Mouse (Mus musculus) limb, embryonic 10.5 days (tissue): ENCODE data around the gene Ctrc. TPM values are rescaled to one million over a fixed set of nuclear protein-coding genes. Genes with fewer than 3 reads are reported as not detected.

Experiments
- DNase-seq: peaks from one replicate; pipeline ENCODE4 v3.0.0-alpha.2; 2017; ENCODE audit warnings: low spot score
- H3K27ac ChIP-seq: fragments of 300-500 bp; sonication (generic); 2 replicates; pipeline ENCODE4 v1.5.1; 2016; ENCODE audit warnings: mild to moderate bottlenecking
- H3K27me3 ChIP-seq: fragments of 300-500 bp; sonication (generic); 2 replicates; pipeline ENCODE4 v1.6.1; 2016; ENCODE audit warnings: low read depth, mild to moderate bottlenecking; ENCODE audit not compliant: poor library complexity, severe bottlenecking
- H3K36me3 ChIP-seq: fragments of 300-500 bp; sonication (generic); 2 replicates; pipeline ENCODE4 v1.6.1; 2016; ENCODE audit warnings: mild to moderate bottlenecking, moderate library complexity
- H3K4me1 ChIP-seq: fragments of 300-500 bp; sonication (generic); 2 replicates; pipeline ENCODE4 v1.6.1; 2016
- H3K4me3 ChIP-seq: fragments of 300-500 bp; sonication (generic); 2 replicates; pipeline ENCODE4 v1.5.1; 2016; ENCODE audit warnings: mild to moderate bottlenecking, moderate library complexity
- H3K9me3 ChIP-seq: fragments of 300-500 bp; sonication (generic); replicated peaks from 2 replicates; pipeline ENCODE4 v1.6.1; 2016; ENCODE audit warnings: mild to moderate bottlenecking
- WGBS: fragments of 180-500 bp; shearing (Covaris S2); methylation state at CpG from one replicate; pipeline ENCODE4 v1.1.7; 2016; 5-methylcytosine and 5-hydroxymethylcytosine counted together
- polyA plus RNA-seq: library from polyadenylated mRNA; unstranded; fragments of >200 nt; fragmentation: Nextera tagmentation; extraction: Ambion mirVana; gene quantifications from 2 replicates; pipeline ENCODE4 v1.2.1, GENCODE M21; 2016

Gene Ctrc
- polyA plus RNA-seq, 1 experiment from 2014 or later = not detected

DNA sequence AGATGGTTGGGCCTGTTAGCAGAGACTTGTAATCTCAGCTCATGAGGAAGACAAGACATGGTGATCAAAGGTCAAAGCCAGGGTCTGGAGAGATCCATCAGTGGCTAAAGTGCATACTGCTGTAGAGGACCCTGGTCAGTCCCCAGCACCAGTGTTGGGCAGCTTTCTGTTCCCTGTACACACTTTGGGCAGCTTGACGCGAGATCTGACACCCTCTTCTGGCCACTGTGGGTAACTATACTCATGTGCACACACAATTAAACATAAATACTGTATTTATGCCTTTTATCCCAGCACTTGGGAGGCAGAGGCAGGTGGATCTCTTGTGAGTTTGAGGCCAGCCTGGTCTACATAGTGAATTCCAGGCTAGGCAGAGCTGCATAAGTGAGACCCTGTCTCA is 35.2 kb downstream of the Ctrc start:
- 84% methylated on average over 2 of the region's 2 CpGs for WGBS
- H3K27me3 ChIP-seq = no peaks in the 10 kb centered on the region
- H3K27ac ChIP-seq = no peak overlapping the region
- H3K4me3 ChIP-seq = no peak overlapping the region
- no peaks in the 10 kb centered on the region for H3K4me1 ChIP-seq
- DNase-seq = no peak
- no peaks in the 10 kb centered on the region for H3K9me3 ChIP-seq
- H3K36me3 ChIP-seq = peaks cover 97% of the 10 kb centered on the region

DNA sequence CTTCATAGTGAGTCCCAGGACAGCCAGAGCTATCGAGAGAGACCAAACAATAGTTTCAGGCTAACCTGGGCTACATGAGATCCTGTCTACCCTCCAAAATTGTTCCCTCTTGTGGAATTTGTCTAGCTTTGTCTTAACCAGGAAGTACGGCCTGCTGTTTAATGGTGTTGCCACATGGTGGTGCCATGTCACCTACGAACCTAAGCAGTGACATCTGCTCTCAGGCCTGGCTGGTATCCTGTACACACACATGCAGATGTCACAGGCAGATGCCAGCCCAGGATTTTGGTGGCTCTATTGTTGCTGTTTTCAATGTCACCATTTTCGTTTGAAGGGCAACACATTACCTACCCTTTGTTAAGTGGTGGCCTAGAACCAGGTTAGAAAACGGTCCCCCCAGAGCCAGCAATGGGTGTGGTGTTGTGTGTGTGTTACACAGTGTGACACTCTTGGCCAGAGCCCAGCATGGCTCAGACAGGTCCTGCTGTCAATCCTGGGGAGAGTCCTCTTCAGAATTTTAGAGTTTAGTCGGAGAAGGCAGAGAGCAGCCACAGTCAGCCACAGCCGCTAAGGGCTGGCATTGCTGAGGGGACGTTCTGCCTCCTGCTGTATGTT is 36.2 kb downstream of the Ctrc start:
- Histone ChIP-seq H3K27me3 (no peaks in the 10 kb centered on the region), H3K4me3 (no peak overlapping the region), H3K9me3 (no peaks in the 10 kb centered on the region), H3K4me1 (no peaks in the 10 kb centered on the region), H3K27ac (no peak overlapping the region), H3K36me3 (peaks cover 98% of the 10 kb centered on the region)
- 84% methylated on average over 8 of the region's 8 CpGs for WGBS
- no peak for DNase-seq

GRCm38 (mm10) chr4:141805886-141806285 is 40.3 kb downstream of the Ctrc start:
- no peak for DNase-seq
- H3K9me3 ChIP-seq = no peaks in the 10 kb centered on the region
- H3K4me1 ChIP-seq = no peaks in the 10 kb centered on the region
- H3K36me3 ChIP-seq = peaks cover 81% of the 10 kb centered on the region
- no peaks in the 10 kb centered on the region for H3K27me3 ChIP-seq
- H3K27ac ChIP-seq = no peak overlapping the region
- no peak overlapping the region for H3K4me3 ChIP-seq
- WGBS = 98% methylated on average over 8 of the region's 8 CpGs

GRCm38 (mm10) chr4:141804105-141804504 is 42.1 kb downstream of the Ctrc start:
- Histone ChIP-seq H3K36me3 (peaks cover 64% of the 10 kb centered on the region), H3K27ac (no peak overlapping the region), H3K27me3 (no peaks in the 10 kb centered on the region), H3K4me1 (no peaks in the 10 kb centered on the region), H3K9me3 (no peaks in the 10 kb centered on the region), H3K4me3 (no peak overlapping the region)
- no peak for DNase-seq
- 89% methylated on average over 4 of the region's 4 CpGs for WGBS

DNA sequence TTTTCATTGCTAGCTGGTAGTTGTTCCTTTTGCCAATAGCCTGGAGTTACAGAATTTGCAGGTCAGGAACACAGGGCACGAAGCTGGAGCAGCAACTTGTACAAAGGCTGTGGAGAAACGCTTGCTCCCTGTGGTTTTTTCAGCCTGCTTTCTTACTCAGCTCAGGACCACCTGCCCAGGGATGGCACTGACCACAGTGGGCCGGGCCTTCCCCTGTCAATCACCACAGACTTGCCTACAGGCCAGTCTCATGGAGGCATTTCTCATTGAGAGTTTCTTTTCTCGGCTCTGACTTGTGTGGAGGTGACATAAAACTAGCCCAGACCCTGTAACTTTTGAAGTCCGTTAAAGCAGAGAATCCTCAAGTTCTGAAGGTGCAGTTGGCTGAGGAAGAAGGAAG is 48.6 kb downstream of the Ctrc start:
- peaks cover 30% of the 10 kb centered on the region for H3K36me3 ChIP-seq
- H3K9me3 ChIP-seq = no peaks in the 10 kb centered on the region
- no peaks in the 10 kb centered on the region for H3K27me3 ChIP-seq
- DNase-seq = no peak
- WGBS = 90% methylated on average over 5 of the region's 5 CpGs
- no peak overlapping the region for H3K4me3 ChIP-seq
- H3K4me1 ChIP-seq = peaks cover 22% of the 10 kb centered on the region
- no peak overlapping the region for H3K27ac ChIP-seq

DNA sequence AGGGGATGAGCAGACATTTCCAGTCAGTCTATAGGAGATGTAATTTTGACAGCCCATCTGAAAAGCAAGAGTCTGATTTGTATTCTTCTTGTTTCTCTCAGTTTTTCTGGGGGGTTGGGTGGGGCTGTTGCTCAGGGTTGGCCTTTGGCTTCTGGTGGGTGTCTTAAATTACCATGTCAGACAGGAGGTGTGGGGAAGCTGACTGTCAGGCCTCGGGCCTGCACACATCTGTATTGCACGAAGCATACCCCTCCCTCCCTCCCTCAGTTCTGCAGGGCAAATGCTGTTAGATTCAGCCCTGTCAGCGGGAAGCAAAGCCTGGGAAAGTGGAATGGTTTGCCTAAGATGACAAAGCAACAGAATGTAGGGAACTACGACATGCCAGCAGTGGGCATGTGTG is 49.2 kb downstream of the Ctrc start:
- H3K4me3 ChIP-seq = no peak overlapping the region
- WGBS = 83% methylated on average over 4 of the region's 4 CpGs
- H3K9me3 ChIP-seq = no peaks in the 10 kb centered on the region
- no peak overlapping the region for H3K27ac ChIP-seq
- H3K27me3 ChIP-seq = no peaks in the 10 kb centered on the region
- H3K4me1 ChIP-seq = peaks cover 22% of the 10 kb centered on the region
- peaks cover 30% of the 10 kb centered on the region for H3K36me3 ChIP-seq
- DNase-seq = no peak

GRCm38 (mm10) chr4:141796356-141796755 is 49.8 kb downstream of the Ctrc start:
- Histone ChIP-seq H3K4me3 (no peak overlapping the region), H3K4me1 (peaks cover 22% of the 10 kb centered on the region), H3K36me3 (peaks cover 30% of the 10 kb centered on the region), H3K27ac (no peak overlapping the region), H3K27me3 (no peaks in the 10 kb centered on the region), H3K9me3 (no peaks in the 10 kb centered on the region)
- 88% methylated on average over 7 of the region's 7 CpGs for WGBS
- DNase-seq = no peak

- no peaks in the 10 kb centered on the region for H3K27me3 ChIP-seq
- peak overlapping the region; percentile 90 for H3K27ac ChIP-seq
- 21% methylated on average over 5 of the region's 5 CpGs for WGBS
- H3K36me3 ChIP-seq = peaks cover 30% of the 10 kb centered on the region
- peaks cover 36% of the 10 kb centered on the region for H3K4me1 ChIP-seq
- peak overlapping the region; percentile 74 for H3K4me3 ChIP-seq
- no peaks in the 10 kb centered on the region for H3K9me3 ChIP-seq
- no peak for DNase-seq
These were observed 52.0 kb downstream of the Ctrc start for GRCm38 (mm10) chr4:141794152-141794535.

DNA sequence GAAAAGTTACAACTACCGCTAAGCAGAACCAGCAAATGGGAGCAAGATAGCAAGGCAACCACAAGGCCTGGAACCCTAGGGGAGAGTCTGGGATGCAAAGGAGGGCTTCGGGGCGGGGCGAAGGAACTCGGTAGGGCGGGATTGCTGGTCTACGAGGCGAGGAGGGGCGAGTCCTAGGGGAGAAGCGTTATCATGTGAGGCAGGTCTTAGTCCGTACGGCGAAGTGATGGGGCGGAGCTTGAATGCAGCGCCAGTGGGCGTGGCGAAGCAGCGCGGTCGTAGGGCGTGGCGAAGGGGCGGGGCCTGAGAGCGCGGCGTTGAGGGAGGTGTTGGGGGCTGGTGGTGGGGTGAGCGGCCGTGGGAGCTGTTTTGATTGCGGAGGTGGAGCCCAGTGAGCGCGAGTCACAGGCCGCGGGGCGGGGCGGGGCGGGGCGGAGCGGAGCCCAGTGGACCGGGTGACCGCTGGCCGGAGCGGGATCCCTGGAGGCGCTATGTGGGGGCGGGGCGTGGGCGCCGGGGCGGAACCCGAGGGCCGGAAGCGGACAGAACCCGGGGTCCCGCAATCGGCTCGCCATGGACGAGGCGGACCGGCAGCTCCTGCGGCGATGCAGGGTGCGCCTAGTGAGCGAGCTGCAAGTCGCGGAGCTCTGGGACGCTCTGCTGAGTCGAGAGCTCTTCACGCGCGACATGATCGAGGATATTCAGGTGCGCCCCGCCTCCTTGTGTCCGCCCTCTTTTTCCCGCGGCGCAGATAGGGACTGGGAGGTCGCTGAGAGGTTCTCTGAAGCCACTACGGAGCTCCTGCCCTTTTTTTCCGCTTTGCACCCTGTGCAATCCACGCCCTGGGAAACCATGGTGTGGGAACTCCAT is 52.6 kb downstream of the Ctrc start, which contains the start of gene Casp9:
Gene Casp9, plus strand, starts transcription at position 331 of the 870 bp plus-strand sequence.
- H3K9me3 ChIP-seq = no peaks in the 10 kb centered on the region
- peaks cover 28% of the 10 kb centered on the region for H3K36me3 ChIP-seq
- peak within 1 kb of the TSS; percentile 74 for H3K4me3 ChIP-seq
- WGBS = under 1% methylated on average over 77 of the region's 80 CpGs
- H3K4me1 ChIP-seq = peaks cover 36% of the 10 kb centered on the region
- peak within 1 kb of the TSS; percentile 90 for H3K27ac ChIP-seq
- DNase-seq = peak; percentile 99
- H3K27me3 ChIP-seq = no peaks in the 10 kb centered on the region

GRCm38 (mm10) chr4:141792554-141793281 is 53.4 kb downstream of the Ctrc start:
- Histone ChIP-seq H3K27me3 (no peaks in the 10 kb centered on the region), H3K4me1 (peaks cover 36% of the 10 kb centered on the region), H3K4me3 (peak overlapping the region; percentile 74), H3K9me3 (no peaks in the 10 kb centered on the region), H3K27ac (peak overlapping the region; percentile 90), H3K36me3 (peaks cover 23% of the 10 kb centered on the region)
- 12% methylated on average over 10 of the region's 10 CpGs for WGBS
- no peak for DNase-seq

- Histone ChIP-seq H3K27me3 (no peaks in the 10 kb centered on the region), H3K27ac (no peak overlapping the region), H3K36me3 (peaks cover 23% of the 10 kb centered on the region), H3K4me1 (peaks cover 44% of the 10 kb centered on the region), H3K4me3 (no peak overlapping the region), H3K9me3 (no peaks in the 10 kb centered on the region)
- 85% methylated on average over 8 of the region's 8 CpGs for WGBS
- no peak for DNase-seq
These were observed 54.2 kb downstream of the Ctrc start for GRCm38 (mm10) chr4:141791951-141792350.

DNA sequence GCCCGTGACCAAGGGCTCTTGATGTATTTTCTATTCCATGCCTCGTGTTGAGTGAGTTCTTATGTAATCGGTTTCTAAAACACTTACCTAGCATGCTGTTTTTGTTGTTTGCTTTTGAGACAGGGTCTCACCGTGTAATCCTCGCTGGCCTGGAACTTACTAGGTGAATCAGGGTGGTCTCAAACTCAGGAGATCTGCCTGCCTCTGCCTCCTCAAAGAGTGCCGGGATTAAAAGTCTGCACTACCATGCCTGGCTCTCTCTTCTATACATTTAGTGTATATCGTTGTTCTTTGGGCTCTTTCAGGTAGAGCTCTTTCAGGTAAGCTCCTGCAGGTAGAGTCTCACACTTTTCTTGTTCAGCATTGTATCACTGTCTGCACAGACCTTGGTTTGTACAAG is 54.7 kb downstream of the Ctrc start:
- peaks cover 46% of the 10 kb centered on the region for H3K4me1 ChIP-seq
- no peaks in the 10 kb centered on the region for H3K27me3 ChIP-seq
- H3K36me3 ChIP-seq = peaks cover 19% of the 10 kb centered on the region
- 86% methylated on average over 7 of the region's 7 CpGs for WGBS
- H3K9me3 ChIP-seq = no peaks in the 10 kb centered on the region
- no peak overlapping the region for H3K4me3 ChIP-seq
- no peak for DNase-seq
- no peak overlapping the region for H3K27ac ChIP-seq

- peaks cover 44% of the 10 kb centered on the region for H3K4me1 ChIP-seq
- H3K27ac ChIP-seq = peak within 1 kb of the TSS; percentile 92
- DNase-seq = peak; percentile 98
- no peaks in the 10 kb centered on the region for H3K27me3 ChIP-seq
- no peaks in the 10 kb centered on the region for H3K9me3 ChIP-seq
- peak within 1 kb of the TSS; percentile 97 for H3K4me3 ChIP-seq
- under 1% methylated on average over 42 of the region's 42 CpGs for WGBS
- H3K36me3 ChIP-seq = peaks cover 16% of the 10 kb centered on the region
These were observed 55.6 kb downstream of the Ctrc start, which contains the start of gene Dnajc16 for GRCm38 (mm10) chr4:141790524-141790990. TSS of gene Dnajc16 (minus strand) at chr4:141790931.
